Mouse (Mus musculus) hindbrain, postnatal 0 days (tissue): Measurements from ENCODE around the gene Ndufs5. TPM values are rescaled to one million over a fixed set of nuclear protein-coding genes. Genes with fewer than 3 reads are reported as not detected.

Source experiments
- ATAC-seq: fragments of 200-750 bp; cut with Nextera tagmentation; 2 replicates; pipeline ENCODE4 v1.8.0; 2017; ENCODE audit warnings: mild to moderate bottlenecking, moderate TSS enrichment, moderate library complexity
- DNase-seq: peaks from one replicate; pipeline ENCODE4 v3.0.0-alpha.2; 2015; ENCODE audit warnings: low spot score
- H3K27ac ChIP-seq: fragments of 300-500 bp; sonication (generic); 2 replicates; pipeline ENCODE4 v1.5.1; 2014; ENCODE audit warnings: mild to moderate bottlenecking
- H3K27me3 ChIP-seq: fragments of 300-500 bp; sonication (generic); 2 replicates; pipeline ENCODE4 v1.6.1; 2014; ENCODE audit warnings: low read length, mixed read lengths; ENCODE audit not compliant: insufficient read depth
- H3K36me3 ChIP-seq: fragments of 300-500 bp; sonication (generic); 2 replicates; pipeline ENCODE4 v1.6.1; 2014; ENCODE audit warnings: low read length, mixed read lengths; ENCODE audit not compliant: insufficient read depth
- H3K4me1 ChIP-seq: fragments of 300-500 bp; sonication (generic); 2 replicates; pipeline ENCODE4 v1.6.1; 2014; ENCODE audit warnings: antibody characterized with exemption, low read length, mixed read lengths; ENCODE audit not compliant: insufficient read depth
- H3K4me2 ChIP-seq: fragments of 300-500 bp; sonication (generic); 2 replicates; pipeline ENCODE4 v1.6.1; 2014; ENCODE audit warnings: low read depth, mild to moderate bottlenecking, low read length, moderate library complexity, mixed read lengths
- H3K4me3 ChIP-seq: fragments of 300-500 bp; sonication (generic); 2 replicates; pipeline ENCODE4 v1.5.1; 2014; ENCODE audit warnings: low read length
- H3K9ac ChIP-seq: fragments of 300-500 bp; sonication (generic); replicated peaks from 2 replicates; pipeline ENCODE4 v1.6.1; 2014; ENCODE audit warnings: mild to moderate bottlenecking, low read length, moderate library complexity, mixed read lengths
- H3K9me3 ChIP-seq: fragments of 300-500 bp; sonication (generic); 2 replicates; pipeline ENCODE4 v1.6.1; 2016; ENCODE audit warnings: low read length, mixed read lengths
- CTCF ChIP-seq: IDR thresholded peaks from 2 replicates; pipeline ENCODE4 v1.5.1; 2016; ENCODE audit warnings: antibody characterized with exemption, control low read depth, low read depth
- WGBS: fragments of 180-500 bp; shearing (Covaris S2); extraction: QIAGEN DNeasy Blood & Tissue Kit; methylation state at CpG from one replicate; pipeline ENCODE4 v1.1.7; 2014; 5-methylcytosine and 5-hydroxymethylcytosine counted together
- polyA plus RNA-seq: library from polyadenylated mRNA; unstranded; fragments of >200 nt; fragmentation: Nextera tagmentation; extraction: Ambion mirVana; gene quantifications from 2 replicates; pipeline ENCODE4 v1.2.1, GENCODE M21; 2015
- total RNA-seq: library from RNA; depleted of rRNA; stranded (reverse); fragments of >200 nt; gene quantifications from 2 replicates; pipeline ENCODE4 v1.2.3, GENCODE M21; 2014

Gene Ndufs5
- total and polyA plus RNA-seq, 2 experiments from 2014 or later, result 107 to 656 TPM

- Histone ChIP-seq H3K4me1 (peaks cover 8% of the 10 kb centered on the region; the same call in 1 of the 2 replicates), H3K27ac (peak overlapping the region; percentile 94; the same call in 1 of the 2 replicates), H3K27me3 (no peaks in the 10 kb centered on the region), H3K9ac (peak overlapping the region; percentile 88), H3K36me3 (no peaks in the 10 kb centered on the region), H3K4me3 (peak overlapping the region; percentile 91), H3K4me2 (peak overlapping the region; percentile 73), H3K9me3 (no peaks in the 10 kb centered on the region)
- 13% methylated on average over 10 of the region's 10 CpGs for WGBS
- TF ChIP-seq CTCF, result no peak
- ATAC-seq (no peak), DNase-seq (peak; percentile 18)
Measured at GRCm38 (mm10) chr4:123748726-123749415, 30.9 kb upstream of the Ndufs5 start.

GRCm38 (mm10) chr4:123745221-123745775, 27.3 kb upstream of the Ndufs5 start:
- Histone ChIP-seq H3K27me3 (no peaks in the 10 kb centered on the region), H3K4me1 (peaks cover 8% of the 10 kb centered on the region; the same call in 1 of the 2 replicates), H3K27ac (no peak overlapping the region), H3K4me3 (no peak overlapping the region), H3K9me3 (no peaks in the 10 kb centered on the region), H3K4me2 (no peak overlapping the region), H3K9ac (no peak overlapping the region), H3K36me3 (peaks cover 6% of the 10 kb centered on the region; the same call in 1 of the 2 replicates)
- ATAC-seq (no peak), DNase-seq (no peak)
- TF ChIP-seq CTCF, result no peak
- WGBS, result 94% methylated on average over 4 of the region's 4 CpGs

- TF ChIP-seq CTCF, result no peak
- Histone ChIP-seq H3K9me3 (no peaks in the 10 kb centered on the region), H3K27ac (no peak overlapping the region), H3K4me2 (no peak overlapping the region), H3K36me3 (peaks cover 22% of the 10 kb centered on the region), H3K9ac (no peak overlapping the region), H3K4me3 (no peak overlapping the region), H3K27me3 (no peaks in the 10 kb centered on the region), H3K4me1 (peaks cover 8% of the 10 kb centered on the region; the same call in 1 of the 2 replicates)
- ATAC-seq, result no peak
- WGBS, result 93% methylated on average over 1 of the region's 1 CpGs
- no peak for DNase-seq
Measured at GRCm38 (mm10) chr4:123742891-123743290, 24.9 kb upstream of the Ndufs5 start.

GRCm38 (mm10) chr4:123738708-123739107, 20.7 kb upstream of the Ndufs5 start:
- H3K27me3 ChIP-seq, result no peaks in the 10 kb centered on the region
- H3K4me2 ChIP-seq, result no peak overlapping the region
- ATAC-seq (no peak), DNase-seq (no peak)
- H3K36me3 ChIP-seq, result peaks cover 31% of the 10 kb centered on the region
- no peak for TF ChIP-seq CTCF
- WGBS, result 91% methylated on average over 4 of the region's 4 CpGs
- no peak overlapping the region for H3K4me3 ChIP-seq
- no peaks in the 10 kb centered on the region for H3K4me1 ChIP-seq
- H3K9me3 ChIP-seq, result no peaks in the 10 kb centered on the region
- H3K9ac ChIP-seq, result no peak overlapping the region
- no peak overlapping the region for H3K27ac ChIP-seq

- WGBS, result 93% methylated on average over 9 of the region's 9 CpGs
- H3K36me3 ChIP-seq, result peaks cover 15% of the 10 kb centered on the region
Measured at GRCm38 (mm10) chr4:123733532-123733931, 15.5 kb upstream of the Ndufs5 start.

GRCm38 (mm10) chr4:123732921-123733320, 14.9 kb upstream of the Ndufs5 start:
- 0 out of 2 replicates have a peak, but pooled peaks have one; percentile 38 for ATAC-seq
- Histone ChIP-seq H3K27ac (no peak overlapping the region; the same call in 1 of the 2 replicates), H3K9me3 (no peaks in the 10 kb centered on the region), H3K36me3 (peaks cover 9% of the 10 kb centered on the region), H3K9ac (no peak overlapping the region), H3K4me3 (no peak overlapping the region), H3K27me3 (no peaks in the 10 kb centered on the region), H3K4me1 (no peaks in the 10 kb centered on the region), H3K4me2 (no peak overlapping the region)
- WGBS, result 84% methylated on average over 2 of the region's 2 CpGs
- DNase-seq, result no peak
- TF ChIP-seq CTCF, result no peak

More at GRCm38 (mm10) chr4:123733532-123733931, 15.5 kb upstream of the Ndufs5 start:
- H3K9ac ChIP-seq, result no peak overlapping the region
- ATAC-seq (no peak), DNase-seq (no peak)
- no peak overlapping the region for H3K4me3 ChIP-seq
- no peaks in the 10 kb centered on the region for H3K27me3 ChIP-seq
- H3K4me2 ChIP-seq, result no peak overlapping the region
- no peak overlapping the region for H3K27ac ChIP-seq
- H3K9me3 ChIP-seq, result no peaks in the 10 kb centered on the region
- no peak for TF ChIP-seq CTCF
- no peaks in the 10 kb centered on the region for H3K4me1 ChIP-seq
